Mouse (Mus musculus) limb, embryonic 13.5 days (tissue): Measurements from ENCODE around the gene Crhr1. TPM values are rescaled to one million over a fixed set of nuclear protein-coding genes. Genes with fewer than 3 reads are reported as not detected.

ENCODE experiments used
- ATAC-seq: fragments of 200-750 bp; cut with Nextera tagmentation; 2 replicates; pipeline ENCODE4 v1.8.0; 2017; ENCODE audit warnings: low read depth, moderate number of reproducible peaks, moderate TSS enrichment; ENCODE audit not compliant: low FRiP score
- H3K27ac ChIP-seq: fragments of 300-500 bp; sonication (generic); 2 replicates; pipeline ENCODE4 v1.5.1; 2015; ENCODE audit warnings: inconsistent platforms, mild to moderate bottlenecking, moderate library complexity
- H3K27me3 ChIP-seq: fragments of 300-500 bp; sonication (generic); 2 replicates; pipeline ENCODE4 v1.6.1; 2015; ENCODE audit warnings: mild to moderate bottlenecking, inconsistent platforms
- H3K36me3 ChIP-seq: fragments of 300-500 bp; sonication (generic); 2 replicates; pipeline ENCODE4 v1.6.1; 2015; ENCODE audit warnings: inconsistent platforms, mild to moderate bottlenecking, moderate library complexity
- H3K4me1 ChIP-seq: fragments of 300-500 bp; sonication (generic); 2 replicates; pipeline ENCODE4 v1.6.1; 2015; ENCODE audit warnings: inconsistent platforms
- H3K4me2 ChIP-seq: fragments of 300-500 bp; sonication (generic); replicated peaks from 2 replicates; pipeline ENCODE4 v1.6.1; 2015; ENCODE audit warnings: inconsistent platforms, mild to moderate bottlenecking, moderate library complexity
- H3K4me3 ChIP-seq: fragments of 300-500 bp; sonication (generic); 2 replicates; pipeline ENCODE4 v1.5.1; 2015; ENCODE audit warnings: moderate library complexity, mild to moderate bottlenecking, inconsistent platforms
- H3K9ac ChIP-seq: fragments of 300-500 bp; sonication (generic); 2 replicates; pipeline ENCODE4 v1.6.1; 2015; ENCODE audit warnings: mild to moderate bottlenecking, inconsistent platforms
- H3K9me3 ChIP-seq: fragments of 300-500 bp; sonication (generic); 2 replicates; pipeline ENCODE4 v1.6.1; 2016; ENCODE audit warnings: inconsistent platforms
- WGBS: fragments of 180-500 bp; shearing (Covaris S2); methylation state at CpG from one replicate; pipeline ENCODE4 v1.1.7; 2015; 5-methylcytosine and 5-hydroxymethylcytosine counted together
- polyA plus RNA-seq: library from polyadenylated mRNA; unstranded; fragments of >200 nt; fragmentation: Nextera tagmentation; extraction: Ambion mirVana; gene quantifications from 2 replicates; pipeline ENCODE4 v1.2.1, GENCODE M21; 2015

Crhr1 gene
- polyA plus RNA-seq = 0.09 and 0.29 TPM in 2 replicates

- H3K9ac ChIP-seq = peak within 1 kb of the TSS; percentile 65
- H3K27me3 ChIP-seq = peaks cover 80% of the 10 kb centered on the region
Measured at GRCm38 (mm10) chr11:104132580-104133441, at the start of gene Crhr1. Gene Crhr1 (plus strand): TSS chr11:104132855.

GRCm38 (mm10) chr11:104083248-104083647 lies 49.4 kb upstream of the Crhr1 start:
- H3K4me2 ChIP-seq = no peak overlapping the region
- H3K27me3 ChIP-seq = no peaks in the 10 kb centered on the region
- ATAC-seq = no peak
- no peaks in the 10 kb centered on the region for H3K9me3 ChIP-seq
- 88% methylated on average over 7 of the region's 7 CpGs for WGBS
- no peaks in the 10 kb centered on the region for H3K4me1 ChIP-seq
- no peak overlapping the region for H3K4me3 ChIP-seq
- H3K36me3 ChIP-seq = no peaks in the 10 kb centered on the region
- no peak overlapping the region for H3K9ac ChIP-seq
- H3K27ac ChIP-seq = no peak overlapping the region

More at GRCm38 (mm10) chr11:104132580-104133441, at the start of gene Crhr1:
- Histone ChIP-seq H3K4me1 (peaks cover 20% of the 10 kb centered on the region), H3K4me3 (peak within 1 kb of the TSS; percentile 59), H3K4me2 (peak within 1 kb of the TSS; percentile 99), H3K9me3 (no peaks in the 10 kb centered on the region), H3K36me3 (no peaks in the 10 kb centered on the region), H3K27ac (no peak within 1 kb of the TSS)
- peak; percentile 54 for ATAC-seq
- WGBS = under 1% methylated on average over 68 of the region's 80 CpGs

- Histone ChIP-seq H3K4me3 (no peak overlapping the region), H3K36me3 (no peaks in the 10 kb centered on the region), H3K27ac (no peak overlapping the region), H3K9me3 (no peaks in the 10 kb centered on the region), H3K27me3 (no peaks in the 10 kb centered on the region), H3K4me2 (no peak overlapping the region), H3K4me1 (no peaks in the 10 kb centered on the region), H3K9ac (no peak overlapping the region)
- no peak for ATAC-seq
- 71% methylated on average over 6 of the region's 6 CpGs for WGBS
Measured at GRCm38 (mm10) chr11:104083716-104084115, 48.9 kb upstream of the Crhr1 start.

GRCm38 (mm10) chr11:104088519-104088918 lies 44.1 kb upstream of the Crhr1 start:
- 73% methylated on average over 10 of the region's 10 CpGs for WGBS

GRCm38 (mm10) chr11:104090769-104091168 lies 41.9 kb upstream of the Crhr1 start:
- no peak overlapping the region for H3K27ac ChIP-seq
- no peaks in the 10 kb centered on the region for H3K27me3 ChIP-seq
- no peaks in the 10 kb centered on the region for H3K9me3 ChIP-seq
- no peak overlapping the region for H3K4me2 ChIP-seq
- H3K4me3 ChIP-seq = no peak overlapping the region
- no peaks in the 10 kb centered on the region for H3K36me3 ChIP-seq
- H3K9ac ChIP-seq = no peak overlapping the region
- H3K4me1 ChIP-seq = no peaks in the 10 kb centered on the region
- ATAC-seq = no peak

More at GRCm38 (mm10) chr11:104088519-104088918, 44.1 kb upstream of the Crhr1 start:
- no peak overlapping the region for H3K4me2 ChIP-seq
- no peaks in the 10 kb centered on the region for H3K9me3 ChIP-seq
- no peaks in the 10 kb centered on the region for H3K36me3 ChIP-seq
- no peak overlapping the region for H3K4me3 ChIP-seq
- no peak overlapping the region for H3K9ac ChIP-seq
- ATAC-seq = no peak
- H3K27me3 ChIP-seq = no peaks in the 10 kb centered on the region
- no peak overlapping the region for H3K27ac ChIP-seq
- no peaks in the 10 kb centered on the region for H3K4me1 ChIP-seq

GRCm38 (mm10) chr11:104095151-104095550 lies 37.5 kb upstream of the Crhr1 start:
- H3K27me3 ChIP-seq = no peaks in the 10 kb centered on the region; the same call in 1 of the 2 replicates
- H3K4me2 ChIP-seq = no peak overlapping the region
- no peaks in the 10 kb centered on the region for H3K9me3 ChIP-seq
- no peak for ATAC-seq
- H3K27ac ChIP-seq = no peak overlapping the region
- H3K9ac ChIP-seq = no peak overlapping the region
- H3K4me3 ChIP-seq = no peak overlapping the region
- H3K4me1 ChIP-seq = peaks cover 13% of the 10 kb centered on the region
- no peaks in the 10 kb centered on the region for H3K36me3 ChIP-seq
- 64% methylated on average over 3 of the region's 3 CpGs for WGBS

- Histone ChIP-seq H3K27me3 (peaks cover 2% of the 10 kb centered on the region; the same call in 1 of the 2 replicates), H3K4me2 (no peak overlapping the region), H3K9me3 (no peaks in the 10 kb centered on the region), H3K36me3 (no peaks in the 10 kb centered on the region), H3K9ac (no peak overlapping the region), H3K27ac (no peak overlapping the region), H3K4me3 (no peak overlapping the region), H3K4me1 (peaks cover 13% of the 10 kb centered on the region)
- no peak for ATAC-seq
- 88% methylated on average over 7 of the region's 7 CpGs for WGBS
Measured at GRCm38 (mm10) chr11:104096536-104096935, 36.1 kb upstream of the Crhr1 start.

- H3K4me3 ChIP-seq = no peak overlapping the region
- H3K4me2 ChIP-seq = no peak overlapping the region
- ATAC-seq = no peak
Measured at GRCm38 (mm10) chr11:104099542-104099941, 33.1 kb upstream of the Crhr1 start.

GRCm38 (mm10) chr11:104102641-104103040 lies 30.0 kb upstream of the Crhr1 start:
- H3K9ac ChIP-seq = no peak overlapping the region
- peaks cover 9% of the 10 kb centered on the region; the same call in 1 of the 2 replicates for H3K27me3 ChIP-seq
- H3K27ac ChIP-seq = no peak overlapping the region
- no peak overlapping the region for H3K4me2 ChIP-seq
- WGBS = 31% methylated on average over 8 of the region's 8 CpGs
- H3K4me3 ChIP-seq = no peak overlapping the region
- no peak for ATAC-seq
- peaks cover 34% of the 10 kb centered on the region for H3K4me1 ChIP-seq
- H3K9me3 ChIP-seq = no peaks in the 10 kb centered on the region
- H3K36me3 ChIP-seq = no peaks in the 10 kb centered on the region

More at GRCm38 (mm10) chr11:104099542-104099941, 33.1 kb upstream of the Crhr1 start:
- WGBS = 2% methylated on average over 7 of the region's 7 CpGs
- Histone ChIP-seq H3K9ac (no peak overlapping the region), H3K9me3 (no peaks in the 10 kb centered on the region), H3K36me3 (no peaks in the 10 kb centered on the region), H3K27me3 (peaks cover 5% of the 10 kb centered on the region; the same call in 1 of the 2 replicates), H3K27ac (no peak overlapping the region), H3K4me1 (peaks cover 21% of the 10 kb centered on the region)

GRCm38 (mm10) chr11:104106329-104106728 lies 26.3 kb upstream of the Crhr1 start:
- H3K4me1 ChIP-seq = peaks cover 20% of the 10 kb centered on the region
- no peak overlapping the region for H3K4me2 ChIP-seq
- no peak overlapping the region for H3K27ac ChIP-seq
- peaks cover 9% of the 10 kb centered on the region; the same call in 1 of the 2 replicates for H3K27me3 ChIP-seq
- no peak for ATAC-seq
- H3K36me3 ChIP-seq = no peaks in the 10 kb centered on the region
- no peak overlapping the region for H3K9ac ChIP-seq
- 51% methylated on average over 5 of the region's 5 CpGs for WGBS
- H3K9me3 ChIP-seq = no peaks in the 10 kb centered on the region
- H3K4me3 ChIP-seq = no peak overlapping the region

GRCm38 (mm10) chr11:104106969-104107368 lies 25.7 kb upstream of the Crhr1 start:
- WGBS = 29% methylated on average over 2 of the region's 2 CpGs
- H3K36me3 ChIP-seq = no peaks in the 10 kb centered on the region
- no peak overlapping the region for H3K27ac ChIP-seq
- H3K9me3 ChIP-seq = no peaks in the 10 kb centered on the region
- no peak overlapping the region for H3K4me2 ChIP-seq
- H3K4me1 ChIP-seq = peaks cover 20% of the 10 kb centered on the region
- H3K9ac ChIP-seq = no peak overlapping the region
- H3K27me3 ChIP-seq = peaks cover 5% of the 10 kb centered on the region; the same call in 1 of the 2 replicates
- no peak for ATAC-seq
- no peak overlapping the region for H3K4me3 ChIP-seq

GRCm38 (mm10) chr11:104110366-104110765 lies 22.3 kb upstream of the Crhr1 start:
- H3K27ac ChIP-seq = no peak overlapping the region
- no peak for ATAC-seq
- peaks cover 5% of the 10 kb centered on the region; the same call in 1 of the 2 replicates for H3K27me3 ChIP-seq
- H3K4me1 ChIP-seq = peaks cover 17% of the 10 kb centered on the region
- H3K9ac ChIP-seq = no peak overlapping the region
- WGBS = 83% methylated on average over 1 of the region's 1 CpGs
- no peaks in the 10 kb centered on the region for H3K36me3 ChIP-seq
- H3K4me3 ChIP-seq = no peak overlapping the region
- no peaks in the 10 kb centered on the region for H3K9me3 ChIP-seq
- H3K4me2 ChIP-seq = no peak overlapping the region
